Mouse (Mus musculus): ENCODE measurements around the gene Lrp10. TPM values are rescaled to one million over a fixed set of nuclear protein-coding genes. Genes with fewer than 3 reads are reported as not detected.

Lrp10 gene
- polyA plus RNA-seq, 2 experiments: 40.9 to 45.7 TPM

DNA sequence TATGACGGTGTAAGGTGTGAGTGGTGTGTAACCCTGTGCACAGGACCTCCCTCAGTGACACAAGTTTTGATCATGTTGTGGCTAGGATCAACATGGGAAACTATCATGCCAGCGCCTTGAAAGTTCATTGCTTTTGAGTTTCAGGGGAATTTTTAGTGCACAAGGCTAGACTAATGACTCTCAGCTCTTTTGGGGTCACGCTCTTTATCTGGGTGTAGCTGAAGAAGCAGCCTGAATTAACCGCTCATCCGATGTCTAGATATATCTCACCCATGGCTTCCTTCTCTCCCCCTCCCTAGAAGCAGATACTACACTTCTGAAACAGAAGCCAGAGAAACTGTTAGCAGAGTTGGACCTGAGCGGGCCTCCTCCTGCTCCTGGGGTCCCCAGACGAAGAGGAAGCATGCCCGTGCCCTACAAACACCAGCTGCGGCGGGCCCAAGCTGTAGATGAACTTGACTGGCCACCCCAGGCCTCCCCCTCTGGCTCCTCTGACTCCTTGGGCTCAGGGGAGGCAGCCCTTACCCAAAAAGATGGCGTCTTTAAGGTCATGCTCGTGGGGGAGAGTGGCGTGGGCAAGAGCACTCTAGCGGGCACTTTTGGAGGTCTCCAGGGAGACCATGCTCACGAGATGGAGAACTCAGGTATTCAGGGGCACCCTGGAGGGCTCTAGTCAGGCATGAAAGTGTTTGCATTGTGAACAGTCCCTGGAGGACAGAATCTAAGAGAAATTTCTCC lies 13.4 kb downstream of the Lrp10 start:
- H3K36me3 ChIP-seq (ENCODE audit: control insufficient read depth, insufficient read depth, low read length): no peaks in the 10 kb centered on the region
- ATAC-seq (ENCODE audit: low FRiP score, low read depth) (no peak), DNase-seq (ENCODE audit: low spot score) (no peak)
- peaks cover 16% of the 10 kb centered on the region for H3K27me3 ChIP-seq (ENCODE audit: control insufficient read depth, insufficient read depth, low read length)
- H3K9me3 ChIP-seq (ENCODE audit: control insufficient read depth, low read length): no peaks in the 10 kb centered on the region
- H3K4me3 ChIP-seq (replicated peaks; ENCODE audit: low read length): no peak overlapping the region
- no peak for TF ChIP-seq POLR2A (IDR thresholded peaks at IDR 0.05; ENCODE audit: borderline replicate concordance, extremely low read depth, insufficient read depth, insufficient read length)
- H3K4me2 ChIP-seq (replicated peaks; ENCODE audit: low read depth, low read length, severe bottlenecking): no peak overlapping the region; the same call in 1 of the 2 replicates
- no peak overlapping the region for H3K27ac ChIP-seq (replicated peaks; ENCODE audit: low read depth, low read length)
- 79% methylated on average over 15 of the region's 15 CpGs for WGBS
- H3K9ac ChIP-seq (ENCODE audit: low read depth, low read length, severe bottlenecking): no peak overlapping the region
- peaks cover 15% of the 10 kb centered on the region for H3K4me1 ChIP-seq (ENCODE audit: control insufficient read depth, insufficient read depth, low read length)

DNA sequence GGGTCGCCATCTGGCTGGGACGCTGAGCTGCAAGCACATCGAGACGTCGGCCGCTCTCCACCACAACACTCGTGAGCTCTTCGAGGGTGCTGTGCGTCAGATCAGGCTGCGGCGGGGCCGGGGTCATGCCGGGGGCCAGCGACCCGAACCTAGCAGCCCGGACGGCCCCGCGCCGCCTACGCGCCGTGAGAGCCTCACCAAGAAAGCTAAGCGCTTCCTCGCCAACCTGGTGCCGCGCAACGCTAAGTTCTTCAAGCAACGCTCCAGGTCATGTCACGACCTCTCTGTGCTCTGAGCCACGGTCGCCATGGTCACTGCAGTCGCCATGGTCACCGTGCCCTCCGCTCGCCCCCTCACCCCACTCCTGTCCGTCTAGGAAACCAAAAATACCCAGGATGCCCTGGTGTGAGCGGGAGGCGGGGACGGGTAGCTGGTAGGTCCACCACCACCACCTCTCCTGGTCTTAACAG lies 15.5 kb downstream of the Lrp10 start:
- WGBS: 1% methylated on average over 40 of the region's 40 CpGs
- H3K36me3 ChIP-seq (ENCODE audit: control insufficient read depth, insufficient read depth, low read length): no peaks in the 10 kb centered on the region
- ATAC-seq (ENCODE audit: low FRiP score, low read depth) (no peak), DNase-seq (ENCODE audit: low spot score) (no peak)
- TF ChIP-seq POLR2A (IDR thresholded peaks at IDR 0.05; ENCODE audit: borderline replicate concordance, extremely low read depth, insufficient read depth, insufficient read length): no peak
- no peak overlapping the region for H3K27ac ChIP-seq (replicated peaks; ENCODE audit: low read depth, low read length)
- peak overlapping the region; percentile 44 for H3K4me3 ChIP-seq (replicated peaks; ENCODE audit: low read length)
- H3K9ac ChIP-seq (ENCODE audit: low read depth, low read length, severe bottlenecking): peak overlapping the region; percentile 58
- peak overlapping the region; percentile 77 for H3K4me2 ChIP-seq (replicated peaks; ENCODE audit: low read depth, low read length, severe bottlenecking)
- H3K27me3 ChIP-seq (ENCODE audit: control insufficient read depth, insufficient read depth, low read length): peaks cover 16% of the 10 kb centered on the region
- peaks cover 15% of the 10 kb centered on the region for H3K4me1 ChIP-seq (ENCODE audit: control insufficient read depth, insufficient read depth, low read length)
- no peaks in the 10 kb centered on the region for H3K9me3 ChIP-seq (ENCODE audit: control insufficient read depth, low read length)

DNA sequence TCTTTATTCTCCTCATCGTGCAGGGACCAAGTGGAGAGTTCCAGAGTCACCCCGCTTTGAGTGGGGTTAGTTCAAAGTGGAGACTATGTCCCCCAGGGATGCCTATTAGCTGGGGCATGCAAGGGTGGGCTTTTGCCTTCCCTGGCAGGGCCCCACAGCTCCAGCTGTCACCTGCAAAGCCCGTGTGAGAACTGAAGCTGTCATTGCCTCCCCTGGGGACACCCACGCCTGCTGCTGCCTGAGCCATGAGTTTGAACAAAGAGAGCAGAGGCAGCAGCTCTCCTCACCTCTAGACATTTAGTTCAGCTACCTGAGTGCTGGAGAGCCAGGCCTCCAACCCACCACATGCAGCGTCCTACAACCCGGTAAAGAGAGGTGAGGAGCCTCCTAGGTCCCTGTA lies 16.7 kb downstream of the Lrp10 start:
- ATAC-seq (ENCODE audit: low FRiP score, low read depth): no peak
- DNase-seq (ENCODE audit: low spot score): no peak
- Histone ChIP-seq H3K9ac (ENCODE audit: low read depth, low read length, severe bottlenecking) (no peak overlapping the region), H3K36me3 (ENCODE audit: control insufficient read depth, insufficient read depth, low read length) (no peaks in the 10 kb centered on the region), H3K4me2 (replicated peaks; ENCODE audit: low read depth, low read length, severe bottlenecking) (no peak overlapping the region), H3K9me3 (ENCODE audit: control insufficient read depth, low read length) (no peaks in the 10 kb centered on the region), H3K27ac (replicated peaks; ENCODE audit: low read depth, low read length) (no peak overlapping the region), H3K4me1 (ENCODE audit: control insufficient read depth, insufficient read depth, low read length) (peaks cover 15% of the 10 kb centered on the region), H3K4me3 (replicated peaks; ENCODE audit: low read length) (no peak overlapping the region), H3K27me3 (ENCODE audit: control insufficient read depth, insufficient read depth, low read length) (peaks cover 16% of the 10 kb centered on the region)
- 72% methylated on average over 6 of the region's 6 CpGs for WGBS
- TF ChIP-seq POLR2A (IDR thresholded peaks at IDR 0.05; ENCODE audit: borderline replicate concordance, extremely low read depth, insufficient read depth, insufficient read length): no peak

DNA sequence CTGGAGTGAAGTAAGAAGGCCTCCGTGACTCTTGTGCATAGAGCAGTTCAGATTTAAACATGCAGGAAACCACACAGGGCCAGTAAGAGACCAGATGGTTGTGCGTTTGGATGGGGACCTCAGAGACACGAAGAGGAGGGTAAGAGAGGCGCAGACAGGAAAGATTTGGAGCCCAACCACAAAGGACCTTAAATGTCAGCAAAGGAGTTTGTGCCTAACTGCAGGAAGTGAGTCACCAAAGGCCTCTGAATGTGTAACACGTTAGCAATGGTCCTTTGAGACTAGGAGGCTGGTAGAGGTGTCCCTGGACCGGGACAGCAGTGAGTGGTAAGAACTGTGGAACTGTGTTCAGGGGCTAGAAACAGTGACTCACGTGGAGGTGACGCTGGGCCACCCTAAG lies 17.5 kb downstream of the Lrp10 start:
- Histone ChIP-seq H3K27me3 (ENCODE audit: control insufficient read depth, insufficient read depth, low read length) (peaks cover 16% of the 10 kb centered on the region), H3K9ac (ENCODE audit: low read depth, low read length, severe bottlenecking) (no peak overlapping the region), H3K36me3 (ENCODE audit: control insufficient read depth, insufficient read depth, low read length) (no peaks in the 10 kb centered on the region), H3K4me2 (replicated peaks; ENCODE audit: low read depth, low read length, severe bottlenecking) (no peak overlapping the region), H3K9me3 (ENCODE audit: control insufficient read depth, low read length) (no peaks in the 10 kb centered on the region), H3K4me3 (replicated peaks; ENCODE audit: low read length) (no peak overlapping the region), H3K4me1 (ENCODE audit: control insufficient read depth, insufficient read depth, low read length) (peaks cover 11% of the 10 kb centered on the region), H3K27ac (replicated peaks; ENCODE audit: low read depth, low read length) (no peak overlapping the region)
- no peak for ATAC-seq (ENCODE audit: low FRiP score, low read depth)
- no peak for DNase-seq (ENCODE audit: low spot score)
- TF ChIP-seq POLR2A (IDR thresholded peaks at IDR 0.05; ENCODE audit: borderline replicate concordance, extremely low read depth, insufficient read depth, insufficient read length): no peak
- WGBS: 76% methylated on average over 8 of the region's 8 CpGs

DNA sequence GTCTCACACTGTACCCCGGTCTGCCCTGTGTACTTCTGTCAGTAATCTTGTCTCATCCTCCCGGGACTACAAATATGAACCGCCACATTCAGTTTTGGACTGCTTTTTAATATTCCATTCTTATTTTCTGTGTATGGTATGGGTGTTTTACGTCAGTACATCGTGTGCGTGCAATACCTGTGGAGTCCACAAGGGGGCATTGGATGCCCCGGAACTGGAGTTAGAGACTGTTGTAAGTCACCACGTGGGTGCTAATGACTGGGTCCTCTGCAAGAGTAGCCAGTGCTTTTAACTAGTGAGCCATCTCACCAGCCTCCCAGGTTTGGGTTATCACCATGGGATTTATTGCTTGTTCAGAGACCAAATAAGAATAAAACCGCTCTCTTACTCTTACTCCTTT lies 18.6 kb downstream of the Lrp10 start:
- WGBS: 41% methylated on average over 9 of the region's 9 CpGs
- no peak for DNase-seq (ENCODE audit: low spot score)
- ATAC-seq (ENCODE audit: low FRiP score, low read depth): no peak

More for the DNA sequence above, 18.6 kb downstream of the Lrp10 start:
- H3K4me1 ChIP-seq (ENCODE audit: control insufficient read depth, insufficient read depth, low read length): peaks cover 6% of the 10 kb centered on the region; the same call in 1 of the 2 replicates
- H3K27me3 ChIP-seq (ENCODE audit: control insufficient read depth, insufficient read depth, low read length): peaks cover 16% of the 10 kb centered on the region; the same call in 1 of the 2 replicates
- H3K36me3 ChIP-seq (ENCODE audit: control insufficient read depth, insufficient read depth, low read length): no peaks in the 10 kb centered on the region
- H3K9me3 ChIP-seq (ENCODE audit: control insufficient read depth, low read length): no peaks in the 10 kb centered on the region
- no peak overlapping the region for H3K9ac ChIP-seq (ENCODE audit: low read depth, low read length, severe bottlenecking)
- H3K4me2 ChIP-seq (replicated peaks; ENCODE audit: low read depth, low read length, severe bottlenecking): no peak overlapping the region
- no peak overlapping the region for H3K27ac ChIP-seq (replicated peaks; ENCODE audit: low read depth, low read length)
- no peak for TF ChIP-seq POLR2A (IDR thresholded peaks at IDR 0.05; ENCODE audit: borderline replicate concordance, extremely low read depth, insufficient read depth, insufficient read length)
- H3K4me3 ChIP-seq (replicated peaks; ENCODE audit: low read length): no peak overlapping the region
